Mouse (Mus musculus) kidney, postnatal 10 days (tissue): Measurements from ENCODE around the gene Wnt1.

Source experiments
- DNase-seq: peaks from one replicate; pipeline ENCODE4 v3.0.0; 2021; ENCODE audit warnings: mixed read lengths

Gene Wnt1

GRCm38 (mm10) chr15:98789661-98790535 is at the start of gene Wnt1:
TSS of gene Wnt1 (plus strand) at chr15:98789857.
- DNase-seq: peak; percentile 80

- no peak for DNase-seq
Observed at GRCm38 (mm10) chr15:98740219-98740618, 49.4 kb upstream of the Wnt1 start.

- no peak for DNase-seq
Observed at GRCm38 (mm10) chr15:98742766-98743428, 46.8 kb upstream of the Wnt1 start.

GRCm38 (mm10) chr15:98743863-98744262 is 45.8 kb upstream of the Wnt1 start:
- peak; percentile 56 for DNase-seq

DNA sequence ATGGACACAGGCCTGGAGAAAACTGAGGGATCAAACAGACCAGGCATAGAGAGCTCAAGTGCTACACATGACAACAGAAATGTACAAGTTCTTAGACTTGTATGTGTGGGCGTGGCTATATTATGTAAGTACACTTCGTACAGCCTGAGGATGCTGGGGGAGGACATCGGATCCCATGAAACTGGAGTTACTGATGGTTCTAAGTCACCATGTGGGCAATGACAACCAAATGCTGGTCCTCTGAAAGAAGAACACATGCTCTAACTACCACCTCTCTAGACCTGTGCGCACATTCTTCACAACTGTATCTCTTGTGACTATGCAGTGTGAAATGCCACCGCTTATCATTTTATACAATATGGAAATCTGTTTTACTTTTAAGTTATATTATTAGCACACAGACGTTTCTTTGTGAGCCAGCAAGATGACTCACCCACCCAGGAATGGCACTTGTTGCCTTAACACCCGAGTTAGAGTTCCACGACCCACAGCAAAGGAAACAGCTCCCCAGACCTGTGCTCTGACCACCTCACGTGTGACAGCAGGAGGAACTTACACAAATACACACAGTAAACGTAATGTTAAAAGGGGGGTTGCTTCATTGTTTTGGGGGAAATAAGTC is 43.2 kb upstream of the Wnt1 start:
- DNase-seq: no peak

DNA sequence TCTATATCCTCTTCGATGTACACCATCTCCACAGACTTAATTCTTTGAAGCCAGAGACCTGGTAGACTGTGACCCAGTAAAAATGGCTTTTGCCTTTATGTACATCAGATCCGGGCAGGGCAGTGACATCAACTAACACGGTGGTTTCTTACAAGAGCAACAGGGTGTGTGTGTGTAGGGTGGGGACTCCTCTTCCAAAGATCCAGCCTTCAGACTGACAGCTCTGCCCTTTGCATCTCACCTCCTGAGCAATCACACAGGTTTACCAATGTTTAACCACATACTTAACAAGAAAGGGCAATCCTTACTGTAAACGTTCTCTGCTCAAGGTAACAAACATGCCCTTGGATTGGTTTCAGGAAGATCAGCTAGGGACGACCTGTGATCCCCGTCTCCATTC is 42.4 kb upstream of the Wnt1 start:
- DNase-seq: no peak

- no peak for DNase-seq
Observed at GRCm38 (mm10) chr15:98749093-98749492, 40.6 kb upstream of the Wnt1 start.

- no peak for DNase-seq
Observed at GRCm38 (mm10) chr15:98753021-98753423, 36.6 kb upstream of the Wnt1 start.

DNA sequence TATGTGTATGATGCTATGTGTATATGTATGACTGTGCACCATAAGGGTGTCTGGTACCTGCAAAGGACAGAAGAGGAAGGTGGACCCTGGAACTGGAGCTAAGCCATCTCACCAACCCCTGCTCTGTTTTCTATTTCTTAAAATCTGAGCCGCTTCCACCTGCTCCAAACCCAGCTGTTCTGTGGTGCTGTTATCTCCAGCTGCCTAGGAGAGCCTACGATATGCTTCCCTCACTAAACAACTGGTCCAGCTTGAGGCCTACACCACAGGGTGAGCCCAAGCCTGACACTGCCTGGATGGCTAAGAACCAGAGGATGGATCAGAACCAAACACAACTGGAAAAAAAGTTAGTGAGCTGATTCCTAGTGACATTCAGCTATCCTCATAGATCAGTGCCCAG is 35.5 kb upstream of the Wnt1 start:
- no peak for DNase-seq

- peak; percentile 87 for DNase-seq
Observed at GRCm38 (mm10) chr15:98762201-98762621, 27.4 kb upstream of the Wnt1 start.

GRCm38 (mm10) chr15:98762670-98763529 is 26.8 kb upstream of the Wnt1 start, which contains the start of gene Arf3:
TSS of gene Arf3 (minus strand) at chr15:98763214.
- DNase-seq: peak; percentile 98

GRCm38 (mm10) chr15:98765929-98766328 is 23.7 kb upstream of the Wnt1 start:
- no peak for DNase-seq

GRCm38 (mm10) chr15:98768259-98768658 is 21.4 kb upstream of the Wnt1 start:
- DNase-seq: no peak

DNA sequence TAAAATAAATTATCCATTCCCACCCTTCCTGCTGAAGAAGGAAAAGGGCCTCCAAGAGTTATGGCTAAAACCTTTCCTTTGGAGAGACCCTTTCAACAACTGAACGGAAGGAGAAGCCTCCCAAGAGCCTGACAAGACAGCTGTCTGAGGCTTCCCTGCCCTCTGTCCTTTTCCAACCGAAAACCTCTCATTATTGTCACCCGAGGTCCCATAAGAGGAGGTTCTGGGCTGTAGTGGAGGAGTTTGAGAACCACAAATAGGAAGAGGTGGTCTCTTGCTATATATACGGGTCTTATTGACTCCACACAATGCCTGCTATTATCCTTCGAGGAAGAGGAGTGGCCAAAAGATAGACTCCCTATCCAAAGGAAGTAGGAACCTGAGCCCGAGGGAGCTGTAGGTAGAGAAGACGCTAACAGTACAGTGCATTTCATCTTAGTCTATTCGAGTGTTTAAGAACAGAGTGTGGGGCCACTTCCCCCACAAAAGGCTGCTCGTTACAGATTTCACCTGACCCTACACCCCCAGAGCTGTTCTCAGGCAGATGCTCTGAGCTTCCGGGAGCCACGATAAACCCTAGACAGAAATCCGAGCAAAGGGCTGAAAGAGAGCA is 17.7 kb upstream of the Wnt1 start:
- no peak for DNase-seq

DNA sequence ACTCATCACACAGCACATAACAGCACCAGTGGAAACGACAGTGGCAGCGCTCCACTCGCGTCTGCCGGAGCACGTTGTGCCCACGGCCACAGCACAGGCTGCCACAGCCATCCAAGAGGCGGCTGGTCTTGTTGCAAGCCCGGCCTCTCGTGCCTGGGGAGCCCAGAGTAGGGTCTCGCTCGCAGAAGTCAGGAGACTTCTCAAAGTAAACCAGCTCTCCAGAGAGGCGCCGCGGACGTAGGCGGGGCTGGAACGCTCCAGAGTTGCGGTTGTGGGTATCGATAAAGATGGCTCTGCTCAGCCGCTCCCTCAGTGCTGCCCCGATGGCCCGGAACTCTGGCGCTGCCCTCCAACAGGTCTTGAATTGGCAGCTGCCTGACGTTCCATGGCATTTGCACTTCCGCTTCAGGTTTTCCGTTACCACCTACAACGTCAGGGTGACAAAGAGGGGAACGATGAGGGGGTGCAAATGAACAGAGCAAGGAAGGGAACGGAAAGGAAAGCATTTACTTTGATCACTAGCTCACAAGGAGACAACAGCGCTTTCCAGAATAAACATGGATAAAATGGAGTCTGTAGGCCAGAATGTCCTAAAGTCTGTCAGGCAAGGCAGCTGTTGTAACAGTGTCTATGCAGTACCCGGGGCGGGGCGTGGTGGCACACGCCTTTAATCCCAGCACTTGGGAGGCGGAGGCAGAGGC is 17.0 kb upstream of the Wnt1 start:
- peak; percentile 31 for DNase-seq

DNA sequence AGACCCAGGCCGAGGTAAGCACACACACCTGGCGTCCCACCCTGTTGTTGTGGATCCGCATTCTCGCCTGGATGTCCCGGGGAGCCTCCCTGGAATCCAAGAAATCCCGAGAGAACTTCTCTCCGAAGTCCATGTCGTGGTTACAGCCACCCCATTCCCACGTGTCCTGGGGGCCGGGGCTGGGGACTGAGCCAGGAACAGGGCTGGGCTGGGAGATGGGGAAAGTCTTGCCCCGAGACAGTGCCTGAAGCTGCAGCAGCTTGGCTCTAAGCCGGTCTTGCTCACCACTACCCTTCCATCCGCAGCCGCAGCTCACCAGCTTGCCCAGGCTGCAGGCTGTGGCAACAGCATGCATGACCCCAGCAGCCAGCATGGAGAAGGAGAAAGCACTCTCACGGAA is 15.6 kb upstream of the Wnt1 start:
- no peak for DNase-seq

GRCm38 (mm10) chr15:98775533-98775932 is 14.1 kb upstream of the Wnt1 start:
- DNase-seq: no peak

- DNase-seq: peak; percentile 67
Observed at GRCm38 (mm10) chr15:98776280-98777004, 13.2 kb upstream of the Wnt1 start.

DNA sequence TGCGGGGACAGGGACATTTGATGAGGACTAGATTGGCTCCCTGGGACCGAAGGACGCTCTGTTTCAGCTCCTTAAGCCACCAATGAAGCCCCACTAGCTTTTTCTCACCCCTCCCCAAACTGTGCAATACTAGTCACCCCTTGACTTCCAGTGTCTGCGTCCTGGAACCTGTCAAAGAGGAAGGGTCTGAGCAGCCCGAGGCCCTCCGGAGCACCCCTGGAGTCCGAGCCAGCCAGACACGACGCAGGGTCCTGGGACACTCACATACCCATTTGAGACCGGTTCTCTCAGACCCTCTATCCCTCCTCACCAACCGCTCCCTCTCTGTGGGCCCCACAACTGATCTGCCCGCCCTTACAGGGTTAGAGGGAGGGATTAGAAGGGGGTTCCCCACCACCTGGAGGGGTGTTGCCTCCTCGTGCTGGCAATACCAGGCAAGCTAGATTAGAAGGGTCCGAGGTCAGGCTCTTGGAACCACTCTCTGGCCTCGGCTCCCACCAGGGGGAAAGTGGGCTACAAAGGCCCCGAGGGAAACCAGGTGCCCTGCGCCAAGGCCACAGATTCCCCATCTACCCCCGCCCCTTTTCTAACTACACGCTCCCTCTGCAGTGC is 12.5 kb upstream of the Wnt1 start:
- no peak for DNase-seq

- peak; percentile 28 for DNase-seq
Observed at GRCm38 (mm10) chr15:98777762-98778161, 11.9 kb upstream of the Wnt1 start, which contains the start of gene Wnt10b. TSS of gene Wnt10b (minus strand) at chr15:98778150.
